Mouse (Mus musculus) layer of hippocampus, adult 9-10 months (tissue): ENCODE results near the gene Igf2bp1.

ENCODE experiments used
- DNase-seq: peaks from one replicate; pipeline ENCODE4 v3.0.0; 2022; ENCODE audit warnings: low spot score

Igf2bp1 gene

DNA sequence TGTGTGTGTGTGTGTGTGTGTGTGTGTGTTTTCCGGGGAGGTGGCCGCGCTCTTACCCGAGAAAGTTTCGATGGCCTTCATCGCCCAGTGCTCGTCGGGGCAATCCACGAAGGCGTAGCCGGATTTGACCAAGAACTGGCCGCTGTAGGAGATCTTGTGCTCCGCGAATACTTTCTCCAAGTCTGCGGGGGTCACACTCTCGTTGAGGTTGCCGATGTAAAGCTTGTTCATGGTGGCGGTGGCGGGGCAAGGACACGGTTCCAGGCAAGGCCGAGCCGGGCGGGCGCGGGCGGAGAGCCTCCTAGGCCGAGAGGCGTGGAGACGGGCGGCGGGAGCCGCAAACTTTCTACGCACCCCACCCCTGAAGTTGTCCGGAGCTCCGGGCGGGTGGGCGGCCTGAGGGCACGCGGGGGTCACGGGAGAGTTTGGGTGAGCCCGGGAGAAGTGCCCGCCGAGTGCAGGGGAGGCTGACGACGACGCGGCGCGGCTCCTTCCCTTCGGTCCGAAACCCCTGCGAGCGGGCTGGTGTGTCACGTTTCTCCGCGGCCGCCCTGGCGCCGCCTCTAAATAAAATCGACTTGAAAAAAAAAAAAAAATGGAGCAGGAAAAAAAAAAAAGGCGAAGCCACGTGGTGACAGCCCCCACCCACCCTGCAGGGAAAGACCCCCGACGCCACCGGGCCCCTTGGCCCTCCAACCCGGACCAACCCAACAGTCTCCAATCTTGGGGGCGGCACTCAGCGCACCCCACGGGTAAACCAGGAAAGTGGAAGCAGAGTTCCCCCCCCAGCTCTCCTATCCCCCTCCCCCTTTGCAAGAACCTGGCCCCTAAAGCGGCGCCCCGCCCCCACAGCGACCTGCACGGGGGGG, at the start of gene Igf2bp1:
Gene Igf2bp1, minus strand, starts transcription at position 538 of the 869 bp plus-strand sequence.
- no peak for DNase-seq

- no peak for DNase-seq
Observed at GRCm38 (mm10) chr11:96050854-96051253, 45.1 kb upstream of the Igf2bp1 start.

- no peak for DNase-seq
Observed at GRCm38 (mm10) chr11:96049939-96050338, 44.2 kb upstream of the Igf2bp1 start.

GRCm38 (mm10) chr11:96047469-96048373, 42.0 kb upstream of the Igf2bp1 start:
- DNase-seq, result no peak

DNA sequence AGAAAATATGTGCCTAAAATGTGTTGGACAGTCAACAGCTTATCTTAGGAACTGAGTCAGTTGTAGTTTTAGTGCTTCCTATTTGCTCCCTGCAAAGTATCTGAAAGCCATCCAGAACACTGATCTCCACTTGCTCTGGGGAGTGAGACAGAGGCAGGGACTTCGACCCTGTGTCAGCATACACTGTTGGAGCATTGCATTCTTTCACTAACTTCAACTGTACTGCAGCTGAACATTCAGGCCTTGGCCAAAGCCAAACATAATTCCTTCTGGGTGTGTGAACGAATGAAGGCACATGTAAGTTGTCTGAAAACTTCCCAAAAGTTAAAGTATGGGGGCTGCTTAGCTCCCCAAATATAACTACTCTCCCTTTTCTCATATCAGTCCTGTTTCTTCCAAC, 41.1 kb upstream of the Igf2bp1 start:
- no peak for DNase-seq

DNA sequence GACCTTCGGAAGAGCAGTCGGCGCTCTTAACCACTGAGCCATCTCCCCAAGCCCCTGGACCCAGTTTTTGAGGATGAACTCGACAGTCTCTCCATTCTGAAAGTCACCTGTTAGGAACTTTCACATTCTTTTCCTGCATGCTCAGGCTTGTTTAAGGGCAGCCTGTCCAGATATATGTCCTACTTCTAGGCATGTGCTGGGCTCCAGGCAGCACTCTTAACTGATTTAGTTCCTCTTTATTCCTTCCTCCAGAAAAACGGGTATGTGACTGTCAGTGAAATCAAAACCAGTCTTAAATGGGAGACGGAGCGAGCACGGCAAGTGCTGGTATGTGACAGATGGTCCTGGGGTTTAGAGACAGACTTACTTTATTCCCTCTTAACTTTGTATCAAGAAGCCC, 40.3 kb upstream of the Igf2bp1 start:
- no peak for DNase-seq

DNA sequence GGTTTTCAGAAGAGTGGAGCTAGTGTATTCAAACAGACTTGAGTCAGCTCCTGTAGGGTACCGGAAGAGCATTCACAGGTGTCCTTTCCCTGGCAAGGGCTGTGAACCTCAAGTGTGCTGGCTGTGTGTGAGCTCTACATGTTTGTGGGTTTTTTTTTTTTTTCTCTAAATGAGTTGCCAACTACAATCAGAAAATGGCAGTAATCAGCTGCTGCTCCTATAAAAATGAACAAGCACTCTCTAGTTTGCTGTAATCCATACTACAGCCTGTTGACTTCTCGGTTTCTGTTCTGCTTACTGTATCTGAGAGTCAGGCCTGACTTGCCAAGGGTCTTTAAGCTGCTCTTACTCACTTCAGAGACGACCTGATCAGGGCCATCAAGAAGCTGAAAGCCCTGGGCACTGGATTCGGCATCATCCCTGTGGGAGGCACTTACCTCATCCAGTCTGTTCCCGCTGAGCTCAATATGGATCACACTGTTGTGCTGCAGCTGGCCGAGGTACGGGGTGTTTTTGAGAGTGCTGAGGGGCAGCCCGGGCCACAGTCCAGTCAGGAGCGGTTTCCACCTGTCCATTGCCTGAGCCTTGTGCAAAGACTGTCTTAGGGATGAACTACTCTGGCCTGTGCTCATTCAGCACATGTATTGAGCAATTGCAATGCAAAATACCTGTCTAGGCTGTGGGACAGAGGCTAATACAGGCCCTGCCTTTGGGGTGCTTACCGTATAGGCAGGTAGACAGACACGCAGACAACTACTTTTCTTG, 39.2 kb upstream of the Igf2bp1 start:
- no peak for DNase-seq

- DNase-seq, result no peak
Observed at GRCm38 (mm10) chr11:96038560-96038959, 32.8 kb upstream of the Igf2bp1 start.

- no peak for DNase-seq
Observed at GRCm38 (mm10) chr11:96037499-96037898, 31.8 kb upstream of the Igf2bp1 start.

- no peak for DNase-seq
Observed at GRCm38 (mm10) chr11:96035133-96035532, 29.4 kb upstream of the Igf2bp1 start.

GRCm38 (mm10) chr11:96034596-96035052, 28.9 kb upstream of the Igf2bp1 start, which contains the start of gene Snf8:
TSS of gene Snf8 (plus strand) at chr11:96034885.
- DNase-seq, result peak; percentile 88

DNA sequence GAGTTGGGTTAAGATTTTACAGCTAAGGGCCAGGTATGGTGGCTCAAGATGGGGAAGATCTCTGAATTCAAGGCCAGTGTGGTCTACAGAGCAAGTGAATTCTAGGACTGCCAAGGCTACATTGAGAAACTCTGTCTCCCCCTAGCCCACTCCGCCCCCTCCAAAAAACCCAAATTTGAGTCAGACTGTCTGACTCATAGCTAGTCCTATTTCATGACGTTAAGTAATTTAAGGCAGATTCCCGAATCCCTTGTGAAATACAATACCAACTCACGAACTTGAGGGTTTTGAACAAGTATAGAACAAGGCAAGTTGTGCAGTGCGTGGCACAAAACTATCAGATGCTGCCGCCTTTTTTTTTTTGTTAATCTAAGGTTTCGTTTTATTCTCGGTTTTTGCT, 28.4 kb upstream of the Igf2bp1 start:
- no peak for DNase-seq

DNA sequence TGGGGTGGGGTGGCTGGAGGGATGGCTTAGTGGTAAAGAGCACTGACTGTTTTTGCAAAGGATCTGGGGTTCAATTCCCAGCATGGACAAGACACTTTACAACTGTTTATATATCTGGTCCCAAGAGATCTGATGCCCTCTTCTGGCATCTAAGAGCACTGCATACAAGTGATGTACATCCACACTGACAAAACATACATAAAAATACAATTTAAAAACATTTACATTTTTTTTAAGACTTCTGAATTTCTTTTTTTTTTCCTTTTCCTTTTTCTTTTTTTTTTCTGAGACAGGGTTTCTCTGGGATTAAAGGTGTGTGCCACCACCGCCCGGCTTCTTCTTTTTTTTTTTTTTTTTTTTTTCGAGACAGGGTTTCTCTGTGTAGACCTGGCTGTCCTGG, 27.5 kb upstream of the Igf2bp1 start:
- no peak for DNase-seq

GRCm38 (mm10) chr11:96031701-96032100, 26.0 kb upstream of the Igf2bp1 start:
- no peak for DNase-seq

DNA sequence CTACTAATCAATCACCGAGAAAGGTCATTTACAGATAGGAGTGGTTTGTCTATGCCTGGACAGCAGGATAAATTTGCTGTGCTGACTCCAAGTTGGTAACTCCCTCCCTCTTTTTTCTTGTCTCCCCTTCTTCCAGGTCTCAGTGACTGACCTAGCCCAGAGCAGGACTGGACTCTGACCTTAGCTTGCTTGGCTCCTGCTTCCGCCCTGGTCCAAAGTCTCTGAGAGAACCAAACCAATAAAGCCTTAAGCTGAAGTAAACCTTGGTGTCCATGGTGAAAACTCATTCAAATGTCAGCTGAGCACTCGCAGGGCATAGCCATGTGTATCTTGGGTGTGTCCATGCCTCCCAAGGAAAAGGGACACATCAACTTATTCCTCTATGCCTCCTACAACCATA, 24.8 kb upstream of the Igf2bp1 start:
- DNase-seq, result no peak

DNA sequence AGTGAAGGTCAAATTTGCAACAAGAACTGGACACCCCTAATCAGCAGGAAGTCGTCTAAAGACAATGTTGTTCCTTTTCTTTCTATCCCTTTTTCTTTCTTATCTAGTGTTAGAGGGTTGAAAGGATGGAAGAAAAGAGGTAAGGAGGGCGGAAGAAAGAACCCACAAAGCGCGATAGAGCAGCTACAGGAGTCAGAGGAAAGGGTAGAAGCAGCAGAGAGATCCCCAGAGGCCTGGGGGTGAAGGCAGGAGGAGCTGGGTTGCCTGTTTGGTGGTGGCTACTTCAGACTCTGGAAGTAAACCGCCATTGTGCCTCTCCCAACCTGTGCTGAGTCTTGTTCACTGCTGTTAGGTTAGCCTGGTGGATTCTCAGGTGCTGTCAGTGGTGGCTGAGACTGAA, 22.4 kb upstream of the Igf2bp1 start:
- no peak for DNase-seq

DNA sequence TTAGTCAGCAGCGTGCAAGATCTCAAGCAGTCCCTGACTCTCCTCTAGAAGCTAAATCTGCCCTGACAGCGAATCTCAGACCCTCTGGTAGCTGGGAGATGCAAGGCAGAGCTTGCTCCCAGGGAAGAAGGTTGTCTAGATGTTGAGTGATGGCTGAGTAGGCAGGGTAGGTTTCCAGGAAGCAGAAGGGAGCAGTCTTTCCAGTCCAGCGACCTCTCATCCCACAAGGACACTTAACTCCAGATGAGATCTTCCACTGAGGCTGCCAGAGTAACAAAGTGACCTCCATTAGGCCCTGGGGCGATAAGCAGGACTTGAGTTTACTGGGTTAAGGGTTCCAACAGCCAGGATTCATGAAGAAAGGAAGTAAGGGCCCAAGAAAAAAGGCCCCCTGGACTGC, 14.9 kb upstream of the Igf2bp1 start:
- DNase-seq, result no peak

GRCm38 (mm10) chr11:96017941-96018351, 12.2 kb upstream of the Igf2bp1 start:
- no peak for DNase-seq

GRCm38 (mm10) chr11:96015421-96015820, 9.7 kb upstream of the Igf2bp1 start:
- DNase-seq, result no peak

DNA sequence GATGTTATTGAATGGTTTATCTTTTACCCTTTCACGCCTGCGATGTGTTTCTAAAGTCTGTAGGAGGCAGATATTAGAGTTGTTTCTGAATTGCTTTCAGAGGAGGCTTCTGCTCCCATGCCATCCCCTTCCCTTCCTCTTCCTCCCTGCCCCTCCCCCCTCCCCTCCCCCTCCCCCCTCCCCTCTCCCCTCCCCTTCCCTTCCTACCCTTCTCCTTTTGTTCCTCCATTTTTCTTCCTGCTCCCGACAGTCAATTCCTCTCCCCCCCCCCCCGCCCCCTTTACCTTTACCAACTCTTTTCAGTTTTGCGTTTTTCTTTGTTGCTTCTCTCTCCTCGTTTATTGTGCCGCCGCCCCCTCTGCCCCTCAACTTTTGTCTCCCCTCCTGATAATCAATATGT, 6.2 kb upstream of the Igf2bp1 start:
- no peak for DNase-seq

DNA sequence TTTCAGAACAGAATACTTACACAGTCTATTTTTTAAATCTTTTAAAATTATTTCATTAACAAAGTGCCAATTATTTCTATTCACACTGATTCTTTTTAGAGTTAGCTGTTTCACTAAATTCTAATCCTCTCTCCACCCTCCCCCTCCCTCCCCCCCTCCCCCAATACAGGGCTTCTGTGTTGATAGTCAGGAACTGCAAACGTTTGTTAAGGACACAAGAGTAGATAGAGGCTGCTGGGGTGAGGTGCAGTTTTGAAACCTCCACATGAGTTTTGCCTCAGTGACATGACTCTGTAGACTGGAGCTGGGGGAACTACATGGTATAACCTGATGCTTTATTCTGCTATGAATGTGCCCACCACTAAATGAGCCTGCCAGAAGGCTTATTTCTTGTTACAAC, 3.1 kb upstream of the Igf2bp1 start:
- DNase-seq, result no peak
